23 mouse cellular contexts compared by ENCODE assay signal in the genomic region with DNA sequence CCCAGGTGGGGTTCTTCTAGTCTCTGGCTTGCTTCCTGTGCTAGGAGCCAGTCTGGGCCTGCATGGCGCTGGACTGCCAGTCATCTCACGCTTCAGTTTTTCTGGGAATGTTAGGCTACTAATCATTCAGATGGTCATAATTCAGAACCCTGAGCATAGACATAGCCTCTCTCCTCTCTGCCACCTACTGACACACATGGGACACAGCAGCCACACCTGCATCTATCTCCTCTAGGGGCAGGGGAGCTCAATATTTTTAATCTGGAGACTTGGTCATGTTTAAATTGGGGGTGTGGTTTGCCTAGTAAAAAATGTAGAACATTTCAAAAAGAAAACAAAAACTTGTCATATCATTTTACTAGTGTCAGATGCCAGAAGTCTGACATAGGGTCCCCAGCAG.
DNase-seq lines count a peak whose midpoint lies in the region; ATAC-seq and TF ChIP-seq lines count a peak whose summit lies in the region.
"Had no signal": no experiment of that assay in that cellular context is flagged by ENCODE, and none has a peak within 500 bp of the region (broad histone marks: within the 10 kb centered on the region; RNA-seq: fewer than 3 reads in every experiment).

No protein-coding gene starts in this region.

- no peaks in the 10 kb centered on the region for H3K27me3 ChIP-seq in heart, embryonic 10.5 days (ENCODE audit: insufficient read depth, poor library complexity, severe bottlenecking)
- no peaks in the 10 kb centered on the region for H3K27me3 ChIP-seq in kidney, postnatal 0 days (ENCODE audit: insufficient read depth, low read length)
- H3K27me3 ChIP-seq in kidney, embryonic 14.5 days (ENCODE audit: control insufficient read depth, insufficient read depth, low read length), result no peaks in the 10 kb centered on the region
- no peaks in the 10 kb centered on the region for H3K27me3 ChIP-seq in CH12.LX (replicated peaks)
- H3K27me3 ChIP-seq: hindbrain, embryonic 12.5 days; limb, embryonic 15.5 days; midbrain, embryonic 13.5 days had no signal

- H3K9me3 ChIP-seq in heart, embryonic 10.5 days, result no peaks in the 10 kb centered on the region
- no peaks in the 10 kb centered on the region for H3K9me3 ChIP-seq in kidney, postnatal 0 days (replicated peaks; ENCODE audit: low read length)
- H3K9me3 ChIP-seq in kidney, embryonic 14.5 days (ENCODE audit: control insufficient read depth, low read length), result no peaks in the 10 kb centered on the region
- no peaks in the 10 kb centered on the region for H3K9me3 ChIP-seq in CH12.LX (replicated peaks; ENCODE audit: low read length)
- H3K9me3 ChIP-seq: forebrain, embryonic 10.5 days; hindbrain, embryonic 12.5 days; limb, embryonic 15.5 days; midbrain, embryonic 13.5 days had no signal

- dilution Hi-C loops in CH12.LX (cut with MboI; ENCODE audit: extremely low pct_ligation_motif_present, extremely low pct_unique_long_range_greater_than_20kb, low sequenced_read_pairs), result no loop called here

- H3K4me2 ChIP-seq in kidney, postnatal 0 days (ENCODE audit: low read length), result no peak overlapping the region
- H3K4me2 ChIP-seq in kidney, embryonic 14.5 days (replicated peaks; ENCODE audit: low read depth, low read length), result no peak overlapping the region
- H3K4me2 ChIP-seq in CH12.LX (ENCODE audit: insufficient read depth, low read depth, poor library complexity, severe bottlenecking), result no peak overlapping the region
- H3K4me2 ChIP-seq: hindbrain, embryonic 12.5 days; limb, embryonic 15.5 days; midbrain, embryonic 13.5 days had no signal

- no peak overlapping the region for H3K9ac ChIP-seq in kidney, postnatal 0 days (ENCODE audit: low read depth, low read length)
- no peak overlapping the region for H3K9ac ChIP-seq in kidney, embryonic 14.5 days (ENCODE audit: low read depth, low read length)
- H3K9ac ChIP-seq in CH12.LX (ENCODE audit: insufficient read depth, low read depth), result no peak overlapping the region
- H3K9ac ChIP-seq: hindbrain, embryonic 12.5 days; limb, embryonic 15.5 days; midbrain, embryonic 13.5 days had no signal

- no peaks in the 10 kb centered on the region for H3K4me1 ChIP-seq in heart, embryonic 10.5 days
- no peaks in the 10 kb centered on the region for H3K4me1 ChIP-seq in kidney, postnatal 0 days (replicated peaks; ENCODE audit: insufficient read depth, low read length)
- no peaks in the 10 kb centered on the region for H3K4me1 ChIP-seq in kidney, embryonic 14.5 days (ENCODE audit: control insufficient read depth, insufficient read depth, low read length)
- no peaks in the 10 kb centered on the region for H3K4me1 ChIP-seq in lung, adult 2 months (ENCODE audit: control insufficient read depth, insufficient read depth, low read length)
- no peaks in the 10 kb centered on the region for H3K4me1 ChIP-seq in CH12.LX (ENCODE audit: control insufficient read depth in 1 of 2, insufficient read depth in 2 of 2)
- H3K4me1 ChIP-seq: forebrain, embryonic 10.5 days; hindbrain, embryonic 12.5 days; limb, embryonic 15.5 days; midbrain, embryonic 13.5 days had no signal

- H3K4me3 ChIP-seq in heart, embryonic 10.5 days, result no peak overlapping the region
- H3K4me3 ChIP-seq in kidney, postnatal 0 days (replicated peaks; ENCODE audit: low read depth, low read length), result no peak overlapping the region
- H3K4me3 ChIP-seq in kidney, embryonic 14.5 days (ENCODE audit: low read length), result no peak overlapping the region
- no peak overlapping the region for H3K4me3 ChIP-seq in lung, adult 2 months (replicated peaks; ENCODE audit: extremely low read depth, low read depth, low read length)
- no peak overlapping the region for H3K4me3 ChIP-seq in CH12.LX (replicated peaks in 1 of 3; ENCODE audit: low read depth in 2 of 3, low read length in 2 of 3, poor library complexity in 1 of 3)
- H3K4me3 ChIP-seq: forebrain, embryonic 10.5 days; hindbrain, embryonic 12.5 days; limb, embryonic 15.5 days; midbrain, embryonic 13.5 days had no signal

- TF ChIP-seq CTCF in kidney, postnatal 0 days (IDR thresholded peaks at IDR 0.05; ENCODE audit: low read depth), result peak; percentile 61
- TF ChIP-seq CTCF in lung, adult 2 months (IDR thresholded peaks at IDR 0.05; ENCODE audit: insufficient read depth, low read length), result 0 out of 2 replicates have a peak, but pooled peaks have one; percentile 21
- peak; percentile 9 to 76; a peak in 2 of 4 replicates for TF ChIP-seq CTCF in CH12.LX (conservative IDR thresholded peaks at IDR 0.05 in 1 of 2, IDR thresholded peaks at IDR 0.05 in 1 of 2; ENCODE audit: low read depth in 2 of 2, low read length in 2 of 2)

- DNase-seq in heart, adult 11 months, result peak; percentile 50
- DNase-seq in heart, embryonic 10.5 days (ENCODE audit: low spot score), result no peak
- DNase-seq in kidney, postnatal 0 days (ENCODE audit: low spot score), result no peak
- no peak for DNase-seq in lung, adult 2 months
- DNase-seq in lung, postnatal 4 days, result no peak
- peak; percentile 18 for DNase-seq in CH12.LX (ENCODE audit: extremely low read depth)
- no peak for DNase-seq in right cerebral cortex, postnatal 14 days
- DNase-seq: adrenal gland, adult 8-10 months; cerebellum, adult 18-20 months; cerebellum, postnatal 14 days; gastrocnemius, postnatal 36 days; heart, postnatal 10 days; kidney, adult 9 months; kidney, postnatal 36 days; left cerebral cortex, postnatal 4 days; spleen, adult 18-20 months had no signal

- no peak for ATAC-seq in kidney, postnatal 0 days (replicated peaks; ENCODE audit: low FRiP score, low read depth)
- ATAC-seq in kidney, embryonic 14.5 days (ENCODE audit: low FRiP score, low TSS enrichment), result no peak
- ATAC-seq: CD4-positive, CD25-positive, alpha-beta regulatory T cell, adult 4 months; forebrain, embryonic 16.5 days; midbrain, embryonic 13.5 days had no signal

- in situ Hi-C loops in CH12.LX (cut with MboI; ENCODE audit: low pct_ligation_motif_present, low pct_unique_long_range_greater_than_20kb, low sequenced_read_pairs), result no loop called here

- no peak for TF ChIP-seq EP300 in CH12.LX (IDR thresholded peaks at IDR 0.05; ENCODE audit: low read length)

- peak; percentile 48 for TF ChIP-seq RAD21 in CH12.LX (IDR thresholded peaks at IDR 0.05; ENCODE audit: low read depth, low read length)

- WGBS in heart, embryonic 10.5 days, result 92% methylated on average over 2 of the region's 2 CpGs
- 96% methylated on average over 2 of the region's 2 CpGs for WGBS in kidney, postnatal 0 days
- 80% methylated on average over 2 of the region's 2 CpGs for WGBS in kidney, embryonic 14.5 days
- 86% methylated on average over 2 of the region's 2 CpGs for WGBS in lung, adult 2 months

- no peak for TF ChIP-seq POLR2A in lung, adult 2 months (IDR thresholded peaks at IDR 0.05; ENCODE audit: borderline replicate concordance, extremely low read depth, low read depth, low read length)
- TF ChIP-seq POLR2A in CH12.LX (IDR thresholded peaks at IDR 0.05; ENCODE audit: low read depth, low read length), result no peak

- no peaks in the 10 kb centered on the region for H3K36me3 ChIP-seq in heart, embryonic 10.5 days
- H3K36me3 ChIP-seq in kidney, postnatal 0 days (ENCODE audit: insufficient read depth, low read length), result no peaks in the 10 kb centered on the region
- H3K36me3 ChIP-seq in kidney, embryonic 14.5 days (ENCODE audit: control insufficient read depth, insufficient read depth, low read length), result no peaks in the 10 kb centered on the region
- no peaks in the 10 kb centered on the region for H3K36me3 ChIP-seq in CH12.LX (replicated peaks in 1 of 2; ENCODE audit: control insufficient read depth in 1 of 2, insufficient read depth in 1 of 2, low read length in 1 of 2)
- H3K36me3 ChIP-seq: forebrain, embryonic 10.5 days; hindbrain, embryonic 12.5 days; limb, embryonic 15.5 days; midbrain, embryonic 13.5 days had no signal

- H3K27ac ChIP-seq in heart, embryonic 10.5 days, result no peak overlapping the region
- H3K27ac ChIP-seq in kidney, postnatal 0 days, result no peak overlapping the region
- H3K27ac ChIP-seq in kidney, embryonic 14.5 days (ENCODE audit: low read depth, low read length), result no peak overlapping the region
- no peak overlapping the region for H3K27ac ChIP-seq in CH12.LX (ENCODE audit: insufficient read depth, low read depth)
- H3K27ac ChIP-seq: forebrain, embryonic 10.5 days; hindbrain, embryonic 12.5 days; limb, embryonic 15.5 days; midbrain, embryonic 13.5 days had no signal

- no peaks in the 10 kb centered on the region for H3K79me2 ChIP-seq in CH12.LX (replicated peaks; ENCODE audit: control insufficient read depth, extremely low read depth, insufficient read depth, poor library complexity, severe bottlenecking)

TF ChIP-seq in CH12.LX, 34 proteins besides CTCF, POLR2A, EP300 and RAD21:
- TF ChIP-seq POLR2AphosphoS2 (IDR thresholded peaks at IDR 0.05; ENCODE audit: low read depth, low read length) (no peak), SMC3 (IDR thresholded peaks at IDR 0.05; ENCODE audit: low read depth, low read length) (peak; percentile 55), GABPA (IDR thresholded peaks at IDR 0.05; ENCODE audit: insufficient replicate concordance, low read depth, low read length) (no peak), ZMIZ1 (IDR thresholded peaks at IDR 0.05; ENCODE audit: low read depth, low read length) (no peak), KAT2A (IDR thresholded peaks at IDR 0.05; ENCODE audit: insufficient replicate concordance, low read length) (no peak)
TF ChIP-seq in CH12.LX: peak in this region for 1.

Comparison
In these comparisons a context has a peak if more than half of its experiments do, and no peak if none do; other contexts are left out.
1. DNase-seq: peak in heart, adult 11 months (single experiment) and CH12.LX (single experiment); none in heart, embryonic 10.5 days (single experiment), kidney, postnatal 0 days (single experiment), lung, adult 2 months (single experiment), lung, postnatal 4 days (0 of 2) and right cerebral cortex, postnatal 14 days (single experiment).
2. Peak in every context shown above with its lines, with median percentiles within 50 percentile points of each other: CTCF ChIP-seq.